Mouse (Mus musculus) lung, postnatal 10 days (tissue): ENCODE data around the gene Cgn.
"Not testable (repeated sequence)": the region's sequence is repeated elsewhere in the genome, so short reads cannot be mapped to it uniquely, and the experiment has no call there.

Source experiments
- DNase-seq: peaks from one replicate; pipeline ENCODE4 v3.0.0; 2021

The Cgn gene

DNA sequence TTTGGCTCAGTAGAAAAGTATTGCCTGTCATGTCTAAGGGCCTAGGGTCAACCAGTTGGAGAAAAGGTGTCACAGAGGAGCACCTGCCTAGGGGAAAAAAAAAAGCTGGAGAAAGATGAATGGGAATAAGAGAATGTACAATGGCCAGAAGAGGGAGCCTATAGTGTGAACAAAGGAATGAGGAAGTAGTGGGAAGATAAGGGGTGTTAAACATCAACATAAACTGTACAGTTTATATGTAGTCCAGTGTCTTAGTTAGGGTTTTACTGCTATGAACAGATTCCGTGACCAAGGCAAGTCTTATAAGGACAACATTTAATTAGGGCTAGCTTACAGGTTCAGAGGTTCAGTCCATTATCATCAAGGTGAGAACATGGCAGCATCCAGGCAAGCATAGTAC is 2.8 kb upstream of the Cgn start:
- DNase-seq = no peak

DNA sequence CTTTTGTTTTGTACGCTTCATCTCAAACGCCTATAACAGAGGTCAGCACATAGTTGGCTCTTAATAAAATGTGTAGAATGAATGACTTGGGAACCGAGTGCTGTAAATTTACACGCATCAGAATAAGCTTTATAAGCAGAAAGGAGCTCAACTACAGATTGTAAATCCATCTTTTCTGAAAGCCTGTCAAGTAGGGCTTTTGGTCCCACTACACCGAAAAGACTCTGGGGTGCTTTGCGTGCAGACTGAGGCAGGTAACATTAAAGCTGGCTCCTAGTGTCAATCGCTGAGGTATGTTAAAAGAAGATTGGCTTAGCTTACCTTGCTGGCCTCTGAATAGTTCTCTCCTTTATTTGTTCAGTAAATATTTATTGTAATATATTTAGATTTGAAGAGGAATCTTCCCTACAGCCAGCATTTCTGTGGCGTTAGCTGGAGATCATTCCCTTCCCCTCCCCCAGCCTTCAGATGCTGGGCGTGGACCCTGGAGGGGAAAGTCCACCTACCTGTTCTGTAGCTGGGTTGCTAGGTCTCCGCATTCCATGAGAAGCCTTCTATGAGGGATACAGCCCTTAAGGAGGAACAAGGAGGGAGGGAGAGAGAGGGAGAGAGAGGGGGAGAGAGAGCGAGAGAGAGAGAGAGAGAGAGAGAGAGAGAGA is 959 bp upstream of the Cgn start:
- peak; percentile 63 for DNase-seq

DNA sequence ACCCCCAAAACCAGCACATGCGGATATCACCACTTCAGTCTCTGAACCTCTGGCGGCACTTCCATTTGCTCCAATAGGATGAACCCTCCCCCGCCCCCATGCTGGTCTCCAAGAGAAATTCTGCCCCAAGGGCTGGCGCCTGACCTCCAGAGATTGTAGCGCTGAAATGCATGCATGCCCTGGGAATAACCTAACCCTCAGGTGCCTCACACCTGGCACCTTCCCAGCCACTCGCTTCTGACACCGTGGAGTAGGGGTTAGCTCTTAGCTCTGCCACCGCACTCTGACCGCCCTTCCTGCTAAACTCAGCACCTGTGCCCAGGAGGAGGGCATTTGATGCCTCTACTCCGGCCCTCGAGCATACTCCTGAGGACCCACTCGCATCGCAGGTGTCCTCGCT is 334 bp downstream of the Cgn start:
- DNase-seq = peak; percentile 41

DNA sequence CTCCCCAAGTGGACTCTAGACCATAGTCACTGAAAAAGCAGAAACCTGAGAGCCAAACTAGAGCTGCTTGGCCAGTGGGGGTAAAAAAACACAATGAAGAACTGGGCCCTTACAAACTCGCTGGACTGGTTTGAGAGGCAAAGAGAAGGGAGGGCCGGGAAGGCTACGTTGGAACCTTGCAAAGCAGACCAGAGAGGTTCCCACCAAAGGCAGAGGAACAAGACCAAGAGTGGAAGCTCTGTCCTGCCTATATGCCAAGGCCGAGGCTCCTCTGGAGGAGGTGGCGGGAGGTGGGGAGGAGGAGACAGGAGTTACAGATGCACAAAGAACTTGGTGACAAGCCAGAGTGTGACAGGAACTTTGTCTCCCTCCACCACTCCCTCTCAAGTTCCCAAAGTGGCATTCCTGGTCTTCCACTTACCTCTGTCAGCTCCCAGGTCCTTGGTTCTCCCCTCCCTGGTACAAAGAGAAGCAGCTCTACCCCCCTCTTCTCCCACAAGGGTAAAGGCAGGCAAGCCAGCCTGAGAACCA is 2.1 kb downstream of the Cgn start:
- peak; percentile 57 for DNase-seq

DNA sequence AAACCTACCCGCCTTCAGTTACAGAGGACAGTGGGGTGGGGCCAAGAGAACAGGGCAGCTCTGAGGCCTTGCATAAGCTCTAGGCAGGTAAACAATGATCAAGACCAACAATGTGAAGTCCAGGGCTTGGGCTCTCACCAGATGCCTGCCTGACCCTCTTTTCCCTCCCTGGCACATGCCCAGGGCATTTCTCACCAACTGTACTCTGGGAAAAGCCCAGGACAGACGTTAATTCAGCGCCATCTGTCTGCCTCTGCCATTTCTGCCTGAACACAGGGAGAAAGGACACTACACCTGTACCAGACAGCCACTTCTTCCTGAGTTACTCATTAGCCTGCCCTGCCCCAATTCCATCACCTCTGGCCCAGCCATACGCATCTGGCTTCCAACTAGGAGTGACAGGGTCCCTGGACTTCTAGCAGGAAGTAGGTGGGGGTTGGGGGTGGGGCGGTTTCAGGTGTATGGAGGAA is 2.8 kb downstream of the Cgn start:
- DNase-seq = peak; percentile 76

DNA sequence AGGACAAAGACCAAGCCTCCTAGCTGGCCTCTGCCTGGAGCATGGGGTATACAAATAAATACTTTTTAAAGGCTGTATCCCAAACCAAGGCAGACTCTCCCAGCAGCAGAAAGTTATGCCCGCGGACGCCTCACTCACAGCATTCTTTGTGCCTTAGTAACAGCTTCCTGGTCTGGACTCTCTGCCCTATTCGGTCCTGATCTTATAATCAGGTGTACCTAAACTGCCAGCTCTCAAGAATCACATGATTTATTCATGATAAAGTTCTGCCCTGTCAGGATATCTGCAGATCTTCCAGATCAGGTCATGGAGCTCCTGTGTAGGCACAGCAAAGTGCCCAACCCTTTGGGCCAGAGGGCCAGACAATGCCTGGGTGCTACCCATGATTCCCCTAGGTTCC is 3.4 kb downstream of the Cgn start:
- no peak for DNase-seq

DNA sequence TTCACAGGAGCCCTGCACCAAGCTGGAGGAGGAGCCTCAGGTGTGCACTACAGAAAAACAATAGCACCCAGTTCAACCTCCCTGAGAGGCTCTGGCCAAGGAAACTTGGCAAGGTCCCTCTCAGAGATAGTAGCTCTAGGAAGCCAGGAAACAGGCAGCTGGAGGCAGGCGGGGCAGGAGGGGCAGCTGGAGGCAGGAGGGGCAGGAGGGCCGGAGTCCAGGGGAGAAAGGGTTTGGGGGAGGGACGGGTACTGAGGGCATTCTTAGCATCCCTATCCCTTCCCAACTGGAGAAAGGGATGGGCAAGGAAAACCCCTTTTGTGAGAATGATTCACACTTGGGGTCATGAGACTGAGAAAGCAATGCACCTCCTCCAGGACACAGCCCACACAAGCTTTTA is 4.9 kb downstream of the Cgn start:
- DNase-seq = peak; percentile 16

DNA sequence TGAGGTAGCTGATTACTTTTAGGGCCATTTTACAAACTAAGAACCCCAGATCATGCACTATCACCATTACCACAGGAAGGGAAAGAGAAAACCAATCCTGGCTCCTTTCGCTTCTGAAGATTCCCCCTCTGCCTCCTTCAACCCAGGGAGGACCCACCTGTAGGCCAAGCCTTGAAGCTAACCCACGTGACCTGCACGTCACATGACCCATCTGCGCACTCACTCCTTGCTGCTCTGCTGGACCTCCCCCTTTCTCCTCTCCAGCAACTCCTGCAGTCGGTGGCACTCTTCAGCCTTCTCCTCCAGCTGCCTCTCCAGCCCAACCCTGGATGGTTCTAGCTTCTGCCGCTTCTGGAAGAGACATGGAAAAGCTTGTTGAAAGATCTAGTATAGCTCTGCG is 10.4 kb downstream of the Cgn start:
- DNase-seq = no peak

DNA sequence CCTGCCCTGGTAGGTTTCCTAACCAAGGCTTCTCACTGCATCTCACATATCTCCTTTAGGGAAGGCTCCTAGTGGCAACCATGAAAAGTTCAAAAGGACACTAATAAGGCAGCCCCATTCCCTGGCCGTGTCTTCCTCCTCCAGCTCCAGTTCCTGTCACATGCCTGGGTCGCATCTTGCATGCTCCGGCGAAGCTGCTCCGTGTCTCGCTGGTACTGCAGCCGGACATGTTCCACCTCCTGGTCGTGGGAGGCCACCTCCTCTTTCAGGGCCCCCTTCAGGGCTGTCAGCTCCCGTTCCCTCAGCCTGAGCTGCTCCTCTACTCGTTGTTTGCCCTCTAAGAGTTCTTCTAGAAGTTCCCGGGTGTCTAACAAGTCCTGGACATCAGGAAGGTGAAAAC is 12.3 kb downstream of the Cgn start:
- peak; percentile 15 for DNase-seq

DNA sequence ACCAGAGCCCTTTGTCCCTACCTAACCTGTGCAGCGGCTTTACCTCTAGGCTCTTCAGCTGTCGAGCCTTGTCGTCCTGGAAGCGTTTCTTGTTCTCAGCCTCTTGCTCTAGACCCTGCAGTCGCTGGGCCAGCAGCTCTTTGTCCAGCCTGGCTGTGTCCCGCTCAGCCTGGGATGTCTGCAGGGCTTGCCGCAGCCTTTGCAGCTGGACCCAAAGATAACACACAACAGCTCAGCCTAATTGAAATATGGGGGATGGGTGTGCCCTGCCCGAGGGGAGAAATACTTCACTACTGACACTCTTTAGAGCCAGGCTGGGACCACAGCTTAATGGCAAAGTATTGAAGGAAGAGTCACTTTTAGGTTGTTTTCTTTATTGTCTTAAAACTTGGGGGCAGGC is 20.8 kb downstream of the Cgn start:
- not testable (repeated sequence) for DNase-seq

DNA sequence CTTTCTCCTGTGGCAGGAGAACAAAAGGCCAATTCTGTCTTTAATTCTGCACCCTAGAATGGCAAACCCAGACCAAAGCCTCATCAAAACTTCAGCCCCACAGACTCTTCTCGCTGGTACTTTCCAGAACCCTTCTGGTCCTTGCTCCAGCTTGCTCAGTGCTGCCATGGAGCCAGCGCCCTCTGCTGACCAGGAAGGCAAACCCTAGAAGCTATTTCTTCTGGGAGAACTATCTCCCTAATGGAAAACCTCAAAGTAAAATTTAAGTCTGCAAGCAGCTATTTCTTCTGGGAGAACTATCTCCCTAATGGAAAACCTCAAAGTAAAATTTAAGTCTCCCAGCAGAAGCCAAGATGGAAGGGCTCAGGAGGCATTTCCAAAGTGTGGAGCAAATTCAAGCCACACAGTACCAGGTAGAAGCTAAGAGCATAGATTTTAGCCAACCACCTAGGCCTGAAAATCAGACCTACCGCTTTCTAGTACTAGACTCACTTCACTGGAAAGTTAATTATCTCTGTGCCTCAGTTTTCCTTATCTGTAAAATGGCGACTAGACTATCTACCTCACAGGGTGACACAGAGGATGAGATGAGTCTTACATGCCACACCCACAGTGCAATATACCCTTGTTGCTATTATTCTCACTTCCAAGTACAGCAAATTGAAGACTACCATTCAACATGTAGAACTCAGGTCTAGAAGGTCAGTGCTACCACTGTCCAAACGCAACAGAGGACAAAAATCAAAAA is 21.6 kb downstream of the Cgn start:
- not testable (repeated sequence) for DNase-seq

DNA sequence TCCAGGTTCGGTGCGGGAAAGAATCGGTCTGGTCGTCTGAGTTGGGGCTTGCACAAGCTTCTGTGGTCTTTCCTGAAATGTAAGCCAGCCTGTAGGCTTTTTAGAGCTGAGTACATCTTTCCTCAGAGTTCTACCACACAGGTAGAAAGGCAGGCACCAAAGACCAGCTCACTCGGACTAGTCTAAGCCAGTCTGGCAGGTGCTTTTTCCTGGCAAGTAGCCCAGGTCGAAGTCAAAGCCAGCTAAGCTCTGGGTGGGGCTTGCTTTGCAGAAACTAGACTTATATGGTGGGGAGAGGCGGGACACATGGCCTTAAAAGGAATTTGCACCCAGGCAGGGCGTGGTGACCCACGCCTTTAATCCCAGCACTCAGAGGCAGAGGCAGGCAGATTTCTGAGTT is 27.9 kb downstream of the Cgn start:
- DNase-seq = peak; percentile 13

DNA sequence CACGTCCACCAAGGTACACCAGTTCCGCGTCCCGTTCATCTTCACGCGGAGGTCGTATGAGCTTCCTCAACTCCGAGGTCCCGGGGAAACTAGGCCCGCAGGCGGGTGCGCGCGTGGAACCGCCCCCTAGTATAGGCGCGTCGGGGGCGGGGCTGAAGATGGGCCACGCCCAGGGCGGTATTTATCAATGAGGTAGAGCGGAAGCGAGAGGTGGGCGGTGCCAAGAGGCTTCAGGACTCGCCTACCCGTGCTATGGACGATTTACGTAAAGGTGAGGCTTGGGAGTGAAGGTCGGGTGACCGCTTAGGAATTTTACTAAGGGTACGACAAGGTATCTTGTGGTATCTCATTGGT is 28.3 kb downstream of the Cgn start:
- peak; percentile 43 for DNase-seq

DNA sequence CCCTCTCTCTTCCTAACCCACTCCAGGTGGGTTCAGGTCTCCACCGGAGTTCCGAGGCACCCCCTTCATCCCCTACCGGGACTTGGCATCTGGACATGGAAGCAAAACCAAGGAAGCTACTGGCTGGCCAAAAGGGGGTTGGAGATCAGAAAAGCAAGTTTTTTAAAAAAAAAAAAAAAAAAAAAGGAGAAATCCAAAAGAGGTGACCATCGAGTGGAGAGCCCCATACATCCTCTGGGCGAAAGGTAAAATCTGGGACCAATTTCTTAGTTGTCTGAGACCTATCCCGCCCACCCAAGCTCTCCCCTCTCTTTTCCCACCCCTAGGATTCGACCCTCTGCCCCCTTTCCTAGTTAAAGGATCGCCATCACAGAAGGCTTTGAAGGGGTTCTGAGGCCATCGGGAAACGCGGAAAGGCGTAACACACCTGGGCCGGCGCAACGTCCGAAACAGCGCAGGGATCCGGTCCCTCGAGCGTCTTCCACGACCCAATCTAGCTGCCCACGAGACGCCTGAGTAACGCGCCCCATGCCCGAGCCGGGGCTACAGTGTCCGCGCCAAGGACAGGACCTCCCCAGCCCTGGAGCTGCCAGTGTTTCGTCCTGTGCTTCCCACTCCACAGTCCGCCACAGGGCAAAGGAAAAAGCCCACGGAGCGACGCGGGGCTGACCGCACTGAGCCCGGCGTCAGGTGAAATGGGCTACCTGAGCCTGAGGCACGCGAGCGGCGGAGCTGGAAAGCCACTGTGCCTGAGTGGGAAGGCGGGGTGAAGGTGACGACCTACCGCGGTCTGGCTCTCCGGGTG is 28.8 kb downstream of the Cgn start:
- not testable (repeated sequence) for DNase-seq

DNA sequence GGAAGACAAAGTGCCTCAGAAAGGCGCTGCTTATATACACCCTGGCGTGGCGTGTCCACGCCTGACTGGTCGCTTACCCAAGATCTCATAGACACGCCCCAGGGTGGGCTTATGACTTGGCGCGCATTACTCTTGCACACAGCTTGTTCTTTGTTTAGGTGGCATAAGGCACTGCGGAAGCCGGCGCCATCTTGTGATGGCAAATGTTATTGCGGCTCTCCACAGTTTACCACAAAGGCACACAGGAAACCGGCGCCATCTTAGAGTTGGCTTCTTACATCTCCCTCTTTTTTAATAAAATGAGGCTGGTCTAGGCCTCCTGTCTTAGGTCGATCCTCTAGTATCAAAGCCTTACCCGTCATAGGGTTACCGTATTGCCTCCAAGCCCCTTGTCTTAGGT is 40.6 kb downstream of the Cgn start:
- DNase-seq = no peak

DNA sequence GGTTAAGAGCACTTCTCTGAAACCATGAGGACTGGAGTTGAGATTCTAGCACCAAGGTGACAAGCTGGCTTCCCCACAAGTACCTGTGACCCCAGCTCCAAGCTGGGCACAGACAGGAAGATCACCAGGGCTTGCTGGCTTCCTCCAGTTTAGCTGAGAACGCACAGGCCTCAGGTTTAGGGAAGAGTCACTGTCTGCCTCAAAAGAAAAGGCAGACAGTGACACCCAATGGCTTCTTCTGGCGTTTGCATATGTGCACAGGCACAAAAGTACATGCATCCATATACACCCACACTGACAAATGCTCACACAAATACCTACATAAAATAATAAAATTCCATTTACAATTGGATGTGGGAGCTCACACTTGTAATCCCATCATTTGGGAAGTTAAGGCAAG is 62.7 kb downstream of the Cgn start:
- not testable (repeated sequence) for DNase-seq

DNA sequence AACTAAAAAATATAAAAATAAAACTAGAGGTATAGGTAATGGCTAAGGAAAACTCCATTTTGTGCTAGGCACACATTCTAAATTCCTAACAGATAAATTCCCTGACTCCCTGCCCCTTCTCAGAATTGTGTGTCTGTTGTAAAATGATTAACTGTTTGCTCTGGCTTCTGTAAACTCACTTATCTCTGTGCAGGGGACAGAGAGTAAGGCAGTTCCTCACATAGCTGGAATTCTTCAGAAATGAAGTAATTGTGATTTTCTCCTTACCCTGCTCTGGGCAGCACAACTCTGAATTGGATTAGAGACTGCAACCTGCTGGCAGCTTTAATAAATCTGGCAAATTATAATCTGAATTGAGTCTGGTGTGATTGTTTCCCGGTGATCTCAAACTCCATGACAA is 68.0 kb downstream of the Cgn start:
- DNase-seq = not testable (repeated sequence)

DNA sequence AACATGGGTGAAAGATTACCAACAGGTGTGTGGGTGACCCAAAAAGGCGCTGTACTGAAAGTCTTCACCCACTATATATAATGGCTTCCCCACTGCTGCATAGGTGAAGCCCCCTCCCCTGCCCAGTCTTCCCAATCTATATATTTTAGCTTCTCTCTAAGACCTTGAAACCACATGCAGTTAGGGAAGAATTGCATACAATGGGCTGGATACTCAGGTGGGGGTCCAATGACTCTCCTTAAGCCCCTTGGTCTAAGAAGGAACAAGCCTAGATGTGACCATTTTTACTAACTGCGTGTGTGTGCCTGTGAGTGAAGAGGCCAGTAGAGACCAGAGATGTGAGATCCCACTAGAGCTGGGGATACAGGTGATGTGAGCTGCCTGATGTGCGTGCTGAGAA is 72.9 kb downstream of the Cgn start:
- not testable (repeated sequence) for DNase-seq

DNA sequence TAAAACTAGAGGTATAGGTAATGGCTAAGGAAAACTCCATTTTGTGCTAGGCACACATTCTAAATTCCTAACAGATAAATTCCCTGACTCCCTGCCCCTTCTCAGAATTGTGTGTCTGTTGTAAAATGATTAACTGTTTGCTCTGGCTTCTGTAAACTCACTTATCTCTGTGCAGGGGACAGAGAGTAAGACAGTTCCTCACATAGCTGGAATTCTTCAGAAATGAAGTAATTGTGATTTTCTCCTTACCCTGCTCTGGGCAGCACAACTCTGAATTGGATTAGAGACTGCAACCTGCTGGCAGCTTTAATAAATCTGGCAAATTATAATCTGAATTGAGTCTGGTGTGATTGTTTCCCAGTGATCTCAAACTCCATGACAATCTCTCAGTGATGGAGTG is 75.7 kb downstream of the Cgn start:
- not testable (repeated sequence) for DNase-seq
